Mouse (Mus musculus): Measurements from ENCODE around the gene Gm28035. TPM values are rescaled to one million over a fixed set of nuclear protein-coding genes. Genes with fewer than 3 reads are reported as not detected.

The Gm28035 gene
- polyA plus RNA-seq, 1 experiment from 2014 or later: 0.05 TPM

- peaks cover 73% of the 10 kb centered on the region for H3K36me3 ChIP-seq (ENCODE audit: control insufficient read depth, insufficient read depth, low read length)
- no peak overlapping the region for H3K9ac ChIP-seq (ENCODE audit: low read length)
- no peak for DNase-seq (ENCODE audit: low spot score)
- H3K9me3 ChIP-seq (ENCODE audit: control insufficient read depth, low read length): no peaks in the 10 kb centered on the region
- H3K4me2 ChIP-seq (ENCODE audit: low read length): no peak overlapping the region
- 88% methylated on average over 18 of the region's 18 CpGs for WGBS
- H3K4me1 ChIP-seq (replicated peaks; ENCODE audit: control insufficient read depth, insufficient read depth, low read length): peaks cover 27% of the 10 kb centered on the region
- H3K4me3 ChIP-seq (ENCODE audit: low read depth, low read length): no peak overlapping the region
- H3K27ac ChIP-seq (ENCODE audit: low read depth): no peak overlapping the region
- no peak for ATAC-seq (replicated peaks; ENCODE audit: low FRiP score, low TSS enrichment, low read depth)
- H3K27me3 ChIP-seq (replicated peaks; ENCODE audit: control insufficient read depth, insufficient read depth, low read length): no peaks in the 10 kb centered on the region
These were observed 21.8 kb downstream of the Gm28035 start for GRCm38 (mm10) chr2:30261921-30262839.

- Histone ChIP-seq H3K9ac (ENCODE audit: low read length) (no peak overlapping the region), H3K4me1 (replicated peaks; ENCODE audit: control insufficient read depth, insufficient read depth, low read length) (peaks cover 29% of the 10 kb centered on the region), H3K4me2 (ENCODE audit: low read length) (no peak overlapping the region), H3K27me3 (replicated peaks; ENCODE audit: control insufficient read depth, insufficient read depth, low read length) (no peaks in the 10 kb centered on the region), H3K4me3 (ENCODE audit: low read depth, low read length) (no peak overlapping the region), H3K36me3 (ENCODE audit: control insufficient read depth, insufficient read depth, low read length) (peaks cover 65% of the 10 kb centered on the region), H3K9me3 (ENCODE audit: control insufficient read depth, low read length) (no peaks in the 10 kb centered on the region), H3K27ac (ENCODE audit: low read depth) (no peak overlapping the region)
- 63% methylated on average over 4 of the region's 4 CpGs for WGBS
- ATAC-seq (replicated peaks; ENCODE audit: low FRiP score, low TSS enrichment, low read depth): no peak
- no peak for DNase-seq (ENCODE audit: low spot score)
These were observed 22.6 kb downstream of the Gm28035 start for GRCm38 (mm10) chr2:30262840-30263441.

GRCm38 (mm10) chr2:30263811-30264210 is 23.4 kb downstream of the Gm28035 start:
- no peak for ATAC-seq (replicated peaks; ENCODE audit: low FRiP score, low TSS enrichment, low read depth)
- DNase-seq (ENCODE audit: low spot score): no peak
- no peak overlapping the region for H3K9ac ChIP-seq (ENCODE audit: low read length)
- no peak overlapping the region for H3K4me2 ChIP-seq (ENCODE audit: low read length)
- no peak overlapping the region for H3K27ac ChIP-seq (ENCODE audit: low read depth)
- H3K27me3 ChIP-seq (replicated peaks; ENCODE audit: control insufficient read depth, insufficient read depth, low read length): no peaks in the 10 kb centered on the region
- no peak overlapping the region for H3K4me3 ChIP-seq (ENCODE audit: low read depth, low read length)
- H3K9me3 ChIP-seq (ENCODE audit: control insufficient read depth, low read length): no peaks in the 10 kb centered on the region
- peaks cover 29% of the 10 kb centered on the region for H3K4me1 ChIP-seq (replicated peaks; ENCODE audit: control insufficient read depth, insufficient read depth, low read length)
- peaks cover 57% of the 10 kb centered on the region for H3K36me3 ChIP-seq (ENCODE audit: control insufficient read depth, insufficient read depth, low read length)
- WGBS: 84% methylated on average over 6 of the region's 6 CpGs

GRCm38 (mm10) chr2:30264671-30265519 is 24.5 kb downstream of the Gm28035 start:
- H3K4me1 ChIP-seq (replicated peaks; ENCODE audit: control insufficient read depth, insufficient read depth, low read length): peaks cover 29% of the 10 kb centered on the region
- DNase-seq (ENCODE audit: low spot score) (no peak), ATAC-seq (replicated peaks; ENCODE audit: low FRiP score, low TSS enrichment, low read depth) (no peak)
- no peak overlapping the region for H3K4me2 ChIP-seq (ENCODE audit: low read length)
- no peaks in the 10 kb centered on the region for H3K9me3 ChIP-seq (ENCODE audit: control insufficient read depth, low read length)
- H3K9ac ChIP-seq (ENCODE audit: low read length): no peak overlapping the region
- WGBS: 56% methylated on average over 7 of the region's 7 CpGs
- peak overlapping the region; percentile 79 for H3K27ac ChIP-seq (ENCODE audit: low read depth)
- peaks cover 46% of the 10 kb centered on the region for H3K36me3 ChIP-seq (ENCODE audit: control insufficient read depth, insufficient read depth, low read length)
- H3K4me3 ChIP-seq (ENCODE audit: low read depth, low read length): no peak overlapping the region
- H3K27me3 ChIP-seq (replicated peaks; ENCODE audit: control insufficient read depth, insufficient read depth, low read length): no peaks in the 10 kb centered on the region

- Histone ChIP-seq H3K9ac (ENCODE audit: low read length) (peak within 1 kb of the TSS; percentile 27), H3K4me2 (ENCODE audit: low read length) (peak within 1 kb of the TSS; percentile 46), H3K36me3 (ENCODE audit: control insufficient read depth, insufficient read depth, low read length) (peaks cover 37% of the 10 kb centered on the region), H3K4me1 (replicated peaks; ENCODE audit: control insufficient read depth, insufficient read depth, low read length) (peaks cover 29% of the 10 kb centered on the region), H3K4me3 (ENCODE audit: low read depth, low read length) (peak within 1 kb of the TSS; percentile 8; the same call in 1 of the 2 replicates), H3K27ac (ENCODE audit: low read depth) (peak within 1 kb of the TSS; percentile 79), H3K9me3 (ENCODE audit: control insufficient read depth, low read length) (no peaks in the 10 kb centered on the region), H3K27me3 (replicated peaks; ENCODE audit: control insufficient read depth, insufficient read depth, low read length) (no peaks in the 10 kb centered on the region)
- DNase-seq (ENCODE audit: low spot score) (peak; percentile 64), ATAC-seq (replicated peaks; ENCODE audit: low FRiP score, low TSS enrichment, low read depth) (no peak)
- WGBS: 35% methylated on average over 5 of the region's 5 CpGs
These were observed 25.4 kb downstream of the Gm28035 start, which contains the start of gene Phyhd1 for GRCm38 (mm10) chr2:30265767-30266253. Gene Phyhd1 (plus strand): TSS chr2:30266203.

- no peaks in the 10 kb centered on the region for H3K9me3 ChIP-seq (ENCODE audit: control insufficient read depth, low read length)
- H3K36me3 ChIP-seq (ENCODE audit: control insufficient read depth, insufficient read depth, low read length): peaks cover 30% of the 10 kb centered on the region
- ATAC-seq (replicated peaks; ENCODE audit: low FRiP score, low TSS enrichment, low read depth) (peak; percentile 69), DNase-seq (ENCODE audit: low spot score) (peak; percentile 79)
- peak overlapping the region; percentile 79 for H3K27ac ChIP-seq (ENCODE audit: low read depth)
- no peaks in the 10 kb centered on the region for H3K27me3 ChIP-seq (replicated peaks; ENCODE audit: control insufficient read depth, insufficient read depth, low read length)
- peak overlapping the region; percentile 8; the same call in 1 of the 2 replicates for H3K4me3 ChIP-seq (ENCODE audit: low read depth, low read length)
- H3K4me1 ChIP-seq (replicated peaks; ENCODE audit: control insufficient read depth, insufficient read depth, low read length): peaks cover 29% of the 10 kb centered on the region
- H3K4me2 ChIP-seq (ENCODE audit: low read length): peak overlapping the region; percentile 46
- WGBS: 11% methylated on average over 4 of the region's 4 CpGs
- H3K9ac ChIP-seq (ENCODE audit: low read length): peak overlapping the region; percentile 22
These were observed 26.1 kb downstream of the Gm28035 start for GRCm38 (mm10) chr2:30266392-30266941.

GRCm38 (mm10) chr2:30267466-30267865 is 27.1 kb downstream of the Gm28035 start:
- no peaks in the 10 kb centered on the region for H3K27me3 ChIP-seq (replicated peaks; ENCODE audit: control insufficient read depth, insufficient read depth, low read length)
- H3K36me3 ChIP-seq (ENCODE audit: control insufficient read depth, insufficient read depth, low read length): peaks cover 20% of the 10 kb centered on the region
- ATAC-seq (replicated peaks; ENCODE audit: low FRiP score, low TSS enrichment, low read depth) (no peak), DNase-seq (ENCODE audit: low spot score) (no peak)
- WGBS: 91% methylated on average over 2 of the region's 2 CpGs
- H3K4me2 ChIP-seq (ENCODE audit: low read length): no peak overlapping the region
- H3K27ac ChIP-seq (ENCODE audit: low read depth): peak overlapping the region; percentile 79; the same call in 1 of the 2 replicates
- peaks cover 29% of the 10 kb centered on the region for H3K4me1 ChIP-seq (replicated peaks; ENCODE audit: control insufficient read depth, insufficient read depth, low read length)
- no peaks in the 10 kb centered on the region for H3K9me3 ChIP-seq (ENCODE audit: control insufficient read depth, low read length)
- no peak overlapping the region for H3K4me3 ChIP-seq (ENCODE audit: low read depth, low read length)
- no peak overlapping the region for H3K9ac ChIP-seq (ENCODE audit: low read length)

- Histone ChIP-seq H3K9ac (ENCODE audit: low read length) (no peak overlapping the region), H3K27ac (ENCODE audit: low read depth) (no peak overlapping the region), H3K9me3 (ENCODE audit: control insufficient read depth, low read length) (no peaks in the 10 kb centered on the region), H3K4me1 (replicated peaks; ENCODE audit: control insufficient read depth, insufficient read depth, low read length) (peaks cover 29% of the 10 kb centered on the region), H3K36me3 (ENCODE audit: control insufficient read depth, insufficient read depth, low read length) (peaks cover 13% of the 10 kb centered on the region), H3K4me3 (ENCODE audit: low read depth, low read length) (no peak overlapping the region), H3K27me3 (replicated peaks; ENCODE audit: control insufficient read depth, insufficient read depth, low read length) (no peaks in the 10 kb centered on the region), H3K4me2 (ENCODE audit: low read length) (no peak overlapping the region)
- ATAC-seq (replicated peaks; ENCODE audit: low FRiP score, low TSS enrichment, low read depth) (no peak), DNase-seq (ENCODE audit: low spot score) (no peak)
- WGBS: 59% methylated on average over 4 of the region's 4 CpGs
These were observed 28.0 kb downstream of the Gm28035 start for GRCm38 (mm10) chr2:30268371-30268770.

All from intestine, embryonic 14.5 days (tissue).